Mouse (Mus musculus) liver, embryonic 14 days (tissue): Measurements from ENCODE around the gene Olfr1193. TPM values are rescaled to one million over a fixed set of nuclear protein-coding genes. Genes with fewer than 3 reads are reported as not detected.

Experiments
- polyA plus RNA-seq: library from polyadenylated mRNA; depleted of rRNA; stranded (reverse); fragments of >200 nt; gene quantifications from 2 replicates; pipeline ENCODE4 v1.2.3, GENCODE M21; 2012; rRNA removed

Olfr1193 gene
- not detected in 2 replicates for polyA plus RNA-seq

GRCm38 (mm10) chr2:88675328-88675727, at the start of gene Olfr1193:
Olfr1193 (plus strand) TSS chr2:88675628.

GRCm38 (mm10) chr2:88640242-88640641, 35.2 kb upstream of the Olfr1193 start, which contains the start of gene Olfr1191-ps1:
Olfr1191-ps1 (plus strand) TSS chr2:88640542.

GRCm38 (mm10) chr2:88648209-88648608, 27.2 kb upstream of the Olfr1193 start, which contains the start of gene Olfr1192-ps1:
Olfr1192-ps1 (plus strand) TSS chr2:88648509.

DNA sequence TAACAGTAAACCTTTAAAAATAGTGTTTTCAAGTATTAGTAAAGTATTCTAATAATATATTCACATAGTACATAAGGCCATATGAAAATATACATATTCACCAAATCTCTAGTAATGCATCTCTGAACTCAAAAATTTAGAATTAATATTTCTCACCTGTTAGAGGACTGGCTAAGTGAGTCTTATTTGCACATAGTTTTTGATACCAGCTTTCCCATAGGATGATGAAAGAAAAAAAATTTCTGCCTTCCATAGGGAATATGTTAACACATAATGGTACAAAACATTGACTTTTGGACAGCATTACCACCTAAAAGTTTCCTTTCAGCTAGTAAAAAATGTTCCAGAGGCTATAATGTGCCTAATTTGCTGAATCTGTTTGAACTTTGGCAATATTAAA, 13.7 kb downstream of the Olfr1193 start, which contains the start of gene Olfr1195:
TSS of gene Olfr1195 (minus strand) at position 101 of the 400 bp plus-strand sequence.

DNA sequence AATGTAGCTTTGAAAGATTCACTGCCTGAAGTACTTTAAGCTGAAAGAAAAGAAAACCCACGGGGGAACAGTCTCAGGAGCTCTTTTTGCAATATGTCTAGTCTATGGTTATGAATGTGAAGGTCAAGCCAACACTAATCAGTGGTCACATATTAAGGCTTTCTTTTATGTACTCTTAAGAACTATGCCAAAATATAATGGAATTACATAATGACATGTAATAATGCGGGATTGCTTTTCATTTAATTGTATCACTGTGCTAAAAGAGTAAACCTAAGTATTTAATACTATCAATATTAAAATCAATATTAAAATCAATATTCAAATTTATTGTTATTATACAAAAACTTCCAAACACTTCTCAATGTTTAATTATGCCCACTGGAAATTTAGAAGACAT, 29.1 kb downstream of the Olfr1193 start, which contains the start of gene Olfr1196:
TSS of gene Olfr1196 (minus strand) at position 101 of the 400 bp plus-strand sequence.

Other genes starting within 250 kb of the Olfr1193 start
- not detected in 2 replicates for gene Olfr1181, start 249.5 kb upstream of the Olfr1193 start, polyA plus RNA-seq
- not detected in 2 replicates for gene Gm13757, start 226.5 kb upstream of the Olfr1193 start, polyA plus RNA-seq
- not detected in 2 replicates for gene Olfr1183, start 220.8 kb upstream of the Olfr1193 start, polyA plus RNA-seq
- gene Olfr1184, start 192.0 kb upstream of the Olfr1193 start, polyA plus RNA-seq, result not detected in 2 replicates
- gene Olfr1185-ps1, start 182.3 kb upstream of the Olfr1193 start, polyA plus RNA-seq, result not detected in 2 replicates
- not detected in 2 replicates for gene Olfr1186, start 157.1 kb upstream of the Olfr1193 start, polyA plus RNA-seq
- not detected in 2 replicates for gene Olfr1188, start 118.7 kb upstream of the Olfr1193 start, polyA plus RNA-seq
- not detected in 2 replicates for gene Olfr1189, start 89.2 kb upstream of the Olfr1193 start, polyA plus RNA-seq
- not detected in 2 replicates for gene Olfr1191-ps1, start 35.1 kb upstream of the Olfr1193 start, polyA plus RNA-seq
- not detected in 2 replicates for gene Olfr1192-ps1, start 27.1 kb upstream of the Olfr1193 start, polyA plus RNA-seq
- gene Olfr1195, start 13.6 kb downstream of the Olfr1193 start, polyA plus RNA-seq, result not detected in 2 replicates
- gene Olfr1196, start 29.0 kb downstream of the Olfr1193 start, polyA plus RNA-seq, result not detected in 2 replicates
- not detected in 2 replicates for gene Olfr1197, start 56.7 kb downstream of the Olfr1193 start, polyA plus RNA-seq
- not detected in 2 replicates for gene Olfr1198, start 75.7 kb downstream of the Olfr1193 start, polyA plus RNA-seq
- not detected in 2 replicates for gene Olfr1199, start 84.8 kb downstream of the Olfr1193 start, polyA plus RNA-seq
- gene Olfr1200, start 94.9 kb downstream of the Olfr1193 start, polyA plus RNA-seq, result not detected in 2 replicates
- gene Olfr1201, start 117.4 kb downstream of the Olfr1193 start, polyA plus RNA-seq, result not detected in 2 replicates
- gene Olfr1202, start 138.9 kb downstream of the Olfr1193 start, polyA plus RNA-seq, result not detected in 2 replicates
- not detected in 2 replicates for gene Olfr1205, start 154.1 kb downstream of the Olfr1193 start, polyA plus RNA-seq
- not detected in 2 replicates for gene Olfr1204, start 173.7 kb downstream of the Olfr1193 start, polyA plus RNA-seq
- not detected in 2 replicates for gene Olfr1206, start 187.6 kb downstream of the Olfr1193 start, polyA plus RNA-seq
- gene Olfr1208, start 226.7 kb downstream of the Olfr1193 start, polyA plus RNA-seq, result not detected in 2 replicates
- gene Olfr1209, start 239.5 kb downstream of the Olfr1193 start, polyA plus RNA-seq, result not detected in 2 replicates